Mouse (Mus musculus) cerebellum, adult 11-12 months (tissue): ENCODE measurements around the gene Hoxc6.

Experiments
- DNase-seq: peaks from one replicate; pipeline ENCODE4 v3.0.0; 2022

The Hoxc6 gene

GRCm38 (mm10) chr15:102969296-102969695 lies 28.8 kb upstream of the Hoxc6 start:
- DNase-seq, result no peak

GRCm38 (mm10) chr15:102970740-102971139 lies 27.3 kb upstream of the Hoxc6 start:
- DNase-seq, result no peak

DNA sequence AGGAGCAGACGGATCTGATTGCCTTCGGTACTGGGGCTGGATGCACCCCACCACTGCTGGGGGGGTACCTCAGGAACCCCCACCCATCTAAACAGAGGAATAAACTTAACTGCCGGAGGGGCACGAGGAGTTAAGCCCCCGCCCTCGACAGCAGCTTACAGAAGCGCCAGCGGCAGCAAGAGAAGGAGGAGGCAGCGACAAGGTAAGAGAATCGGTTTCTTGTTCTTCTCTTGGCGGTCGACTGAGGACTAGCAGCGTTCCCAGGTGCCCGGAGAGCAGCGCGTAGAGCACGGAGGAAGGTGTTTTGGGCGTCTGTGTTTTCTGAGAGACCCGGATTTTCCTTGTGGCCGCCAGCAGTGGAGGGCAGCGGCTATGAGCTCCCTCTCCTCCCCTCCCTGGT lies 25.8 kb upstream of the Hoxc6 start:
- DNase-seq, result no peak

DNA sequence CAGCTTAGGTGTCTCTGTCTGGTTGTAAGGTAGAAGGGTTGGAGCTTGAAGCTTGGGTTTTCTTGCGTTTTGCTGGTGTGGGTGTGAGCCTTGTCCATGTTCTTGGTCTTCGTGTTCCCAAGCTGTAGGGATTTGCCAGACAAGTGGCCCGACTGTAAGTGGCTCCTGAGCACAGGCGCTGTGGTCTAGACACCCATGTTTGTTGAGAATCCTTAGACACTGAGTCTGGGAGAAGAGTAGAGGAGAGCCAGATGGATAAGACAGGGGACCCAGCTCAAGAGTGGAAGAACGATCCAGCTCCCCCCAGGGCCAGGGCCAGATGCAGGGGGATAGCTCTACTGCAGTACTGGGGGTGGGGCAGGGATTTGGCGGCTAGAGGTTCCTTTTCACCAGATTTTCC lies 25.3 kb upstream of the Hoxc6 start:
- DNase-seq, result no peak

- DNase-seq, result no peak
These were observed 23.0 kb upstream of the Hoxc6 start for GRCm38 (mm10) chr15:102975034-102975433.

- DNase-seq, result no peak
These were observed 22.4 kb upstream of the Hoxc6 start for GRCm38 (mm10) chr15:102975688-102976111.

- DNase-seq, result no peak
These were observed 21.9 kb upstream of the Hoxc6 start, which contains the start of gene Hoxc9 for GRCm38 (mm10) chr15:102976171-102976570. Gene Hoxc9 (plus strand): TSS chr15:102976439.

- DNase-seq, result no peak
These were observed 21.2 kb upstream of the Hoxc6 start for GRCm38 (mm10) chr15:102976631-102977422.

DNA sequence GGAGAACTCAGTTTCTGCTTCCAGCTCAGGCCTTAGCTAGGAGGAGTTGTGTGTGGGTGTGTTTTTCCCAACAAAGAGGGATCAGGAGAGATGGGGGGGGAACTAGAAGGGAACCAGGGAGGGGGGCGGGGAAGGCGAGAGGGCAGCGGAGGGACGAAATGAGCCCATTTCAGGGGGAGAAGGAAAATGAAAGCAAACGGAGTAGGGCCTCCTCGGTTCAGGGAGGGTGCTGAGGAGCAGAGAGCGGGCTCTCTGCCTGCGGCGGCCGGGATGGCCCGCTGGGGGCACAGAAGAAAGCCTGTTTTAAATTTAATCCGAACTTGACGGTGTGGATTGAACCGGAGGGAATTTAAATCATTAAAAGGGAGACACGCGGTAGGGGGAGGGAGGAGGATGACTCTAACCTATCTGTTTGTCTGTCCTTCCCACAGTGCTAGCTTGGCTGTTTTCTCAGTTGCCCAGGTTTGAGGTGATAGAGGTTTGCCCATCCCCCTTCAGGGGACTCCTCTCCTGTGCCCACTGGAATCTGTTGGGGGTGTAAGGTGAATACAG lies 20.6 kb upstream of the Hoxc6 start:
- DNase-seq, result no peak

- no peak for DNase-seq
These were observed 19.2 kb upstream of the Hoxc6 start for GRCm38 (mm10) chr15:102978615-102979515.

DNA sequence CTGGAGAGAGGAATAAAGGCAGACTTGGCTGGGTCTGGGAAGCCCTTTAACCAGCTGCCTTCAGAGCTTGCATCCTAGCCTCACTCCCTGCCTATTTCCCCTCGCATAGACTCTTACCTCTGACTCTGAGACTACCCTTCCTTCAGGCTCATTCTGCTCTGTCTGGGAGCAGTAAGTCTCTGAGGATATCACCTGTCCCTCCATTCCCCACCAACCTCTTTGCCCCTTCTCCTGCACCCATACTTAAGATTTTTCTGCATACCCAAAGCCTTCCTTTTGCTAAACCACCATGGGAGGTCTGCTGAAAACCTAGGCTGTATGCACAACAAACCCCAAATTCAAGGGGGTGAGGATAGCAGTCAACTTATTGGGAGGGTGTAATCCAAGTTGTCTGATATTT lies 18.1 kb upstream of the Hoxc6 start:
- DNase-seq, result no peak

DNA sequence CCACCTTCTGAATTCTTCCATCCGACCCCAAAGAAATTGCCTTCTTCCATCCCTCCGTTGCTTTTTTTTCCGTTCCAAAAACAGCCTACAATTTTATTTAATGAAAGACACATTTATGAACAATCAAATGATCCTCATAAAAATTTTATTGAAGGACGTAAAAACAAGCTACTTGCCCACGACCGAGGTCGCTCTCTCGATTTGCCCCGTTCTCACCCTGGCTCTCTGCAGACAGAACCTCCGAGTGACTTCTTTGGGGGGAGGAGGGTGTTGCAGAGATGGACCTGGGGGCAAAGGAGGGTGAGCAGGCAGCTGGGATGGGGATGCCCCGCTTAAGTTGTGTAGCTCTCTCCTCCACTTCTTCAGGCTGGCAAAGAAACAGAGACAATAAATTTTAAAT lies 17.7 kb upstream of the Hoxc6 start:
- DNase-seq, result no peak

DNA sequence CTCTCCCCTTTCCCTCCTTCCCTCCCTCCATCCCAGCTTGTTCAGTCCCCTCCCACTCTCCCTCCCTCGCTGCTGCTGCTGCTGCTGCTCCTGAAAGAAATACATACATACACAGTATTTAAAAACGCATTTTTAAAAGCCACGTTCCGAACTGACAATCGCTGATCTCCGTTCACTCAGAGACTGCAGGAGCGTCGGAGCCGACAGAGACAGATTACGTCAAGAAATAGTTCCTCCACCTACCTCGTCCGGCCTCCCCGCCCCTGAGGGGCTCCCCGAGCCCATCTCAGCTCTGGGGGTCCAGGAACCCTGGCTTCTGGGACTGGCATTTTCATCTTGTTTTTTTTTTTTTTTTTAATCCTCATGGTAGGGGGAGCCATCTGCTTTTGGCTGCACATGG lies 17.1 kb upstream of the Hoxc6 start:
- no peak for DNase-seq

- no peak for DNase-seq
These were observed 16.4 kb upstream of the Hoxc6 start for GRCm38 (mm10) chr15:102981379-102982288.

DNA sequence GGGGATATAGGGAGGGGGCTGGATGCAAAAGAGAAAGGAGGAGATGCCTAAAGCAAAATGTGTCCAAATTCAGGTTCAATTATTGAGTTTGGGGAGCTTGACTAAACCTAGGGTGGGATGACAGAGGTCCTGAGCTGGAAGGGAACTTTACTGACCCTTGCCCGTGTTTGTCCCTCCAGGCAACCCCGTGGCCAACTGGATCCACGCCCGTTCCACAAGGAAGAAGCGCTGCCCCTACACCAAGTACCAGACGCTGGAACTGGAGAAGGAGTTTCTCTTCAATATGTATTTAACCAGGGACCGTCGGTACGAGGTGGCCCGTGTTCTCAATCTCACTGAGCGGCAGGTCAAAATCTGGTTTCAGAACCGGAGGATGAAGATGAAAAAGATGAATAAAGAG lies 14.3 kb upstream of the Hoxc6 start:
- DNase-seq, result no peak

DNA sequence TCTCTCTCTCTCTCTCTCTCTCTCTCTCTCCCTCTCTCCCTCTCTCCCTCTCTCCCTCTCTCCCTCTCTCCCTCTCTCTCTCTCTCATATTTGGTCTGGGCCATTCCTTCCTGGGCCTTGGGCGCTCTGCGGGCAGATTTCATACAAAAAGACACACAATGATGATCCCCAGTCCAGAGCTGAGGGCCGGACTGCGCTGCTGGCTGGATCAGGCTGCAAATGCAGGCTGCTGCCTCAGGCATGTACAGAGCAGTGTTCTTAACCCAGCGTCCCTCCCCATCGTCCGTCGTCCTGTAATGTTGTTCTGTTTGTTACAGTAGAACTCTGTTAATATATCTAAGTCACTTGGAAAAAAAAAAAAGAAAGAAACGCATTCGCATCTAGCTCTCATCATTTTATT lies 13.5 kb upstream of the Hoxc6 start:
- no peak for DNase-seq

DNA sequence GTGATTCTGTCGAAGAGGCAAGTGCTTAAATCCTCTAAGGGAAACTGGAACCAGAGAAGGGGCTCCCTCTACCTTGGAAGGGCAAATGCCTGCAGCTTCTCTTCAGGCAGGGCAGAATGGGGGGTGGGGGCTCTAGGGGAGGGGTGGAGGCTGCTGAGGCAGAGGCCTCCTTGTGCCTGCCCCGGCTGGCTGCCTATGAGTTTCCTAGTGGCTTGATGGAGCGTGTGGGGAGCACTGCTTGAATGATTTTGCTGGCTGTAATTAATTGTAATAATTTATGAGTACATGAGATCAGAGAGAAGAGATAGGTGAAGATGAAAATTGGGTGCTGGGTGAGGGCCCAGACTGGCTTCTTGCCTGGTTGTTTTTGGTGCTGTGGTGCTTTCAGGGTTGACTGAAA lies 13.1 kb upstream of the Hoxc6 start:
- DNase-seq, result no peak

GRCm38 (mm10) chr15:102987124-102987833 lies 10.8 kb upstream of the Hoxc6 start:
- peak; percentile 76 for DNase-seq

DNA sequence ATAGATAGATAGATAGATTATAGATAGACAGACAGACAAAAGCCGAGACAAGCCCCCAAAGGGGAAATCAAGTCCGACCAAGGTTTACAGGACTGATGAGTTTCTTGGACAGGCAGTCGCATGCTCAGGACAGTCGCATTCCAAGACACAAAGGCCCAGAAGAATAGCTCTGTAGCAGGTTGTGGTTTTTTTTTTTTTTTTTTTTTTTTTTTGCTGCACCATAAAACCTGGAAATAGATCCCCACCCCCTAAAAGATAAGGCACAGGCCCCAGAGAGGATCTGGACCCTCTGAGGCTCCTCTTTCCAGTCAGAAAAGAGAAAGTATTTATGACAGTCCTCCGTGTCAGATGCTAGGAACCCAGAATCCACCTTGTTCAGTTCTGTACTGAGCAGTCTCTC lies 10.0 kb upstream of the Hoxc6 start:
- no peak for DNase-seq

- DNase-seq, result no peak
These were observed 7.3 kb upstream of the Hoxc6 start, which contains the start of gene Hoxc8 for GRCm38 (mm10) chr15:102990461-102991397. Gene Hoxc8 (plus strand): TSS chr15:102990607.

DNA sequence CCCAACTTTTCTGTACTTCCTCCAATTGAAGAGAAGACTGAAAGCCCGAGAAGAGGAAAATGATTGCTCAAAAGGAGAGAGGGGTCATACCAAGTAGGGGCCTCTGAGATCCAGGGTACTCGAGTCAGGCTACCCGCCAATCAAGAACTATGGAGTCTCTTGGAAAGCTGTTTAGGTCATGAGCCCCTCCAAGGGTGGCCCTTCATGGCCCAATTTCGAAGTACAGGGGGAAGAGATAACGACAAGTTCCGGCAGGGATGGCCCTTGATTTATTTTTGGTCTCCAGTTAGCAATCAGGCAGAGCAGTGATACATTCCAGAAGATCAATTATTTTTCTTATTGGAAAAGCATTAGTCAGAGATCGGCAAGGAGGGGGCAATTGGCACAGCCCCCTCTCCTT lies 6.3 kb upstream of the Hoxc6 start:
- no peak for DNase-seq
